Mouse (Mus musculus) spleen, adult 2 months (tissue): Measurements from ENCODE around the gene Smim24.

Source experiments
- CTCF ChIP-seq: fragments of 200-500 bp; IDR thresholded peaks from 2 replicates; pipeline ENCODE4 v1.5.1; 2011; ENCODE audit warnings: mild to moderate bottlenecking, inconsistent platforms; ENCODE audit not compliant: insufficient read depth, insufficient read length, insufficient replicate concordance; ENCODE audit errors: extremely low read depth
- POLR2A ChIP-seq: fragments of 200-500 bp; IDR thresholded peaks from 2 replicates; pipeline ENCODE4 v1.6.1; 2011; ENCODE audit warnings: low read depth, low read length, inconsistent platforms

- TF ChIP-seq POLR2A (no peak), CTCF (no peak)
Measured at GRCm38 (mm10) chr10:81431526-81432168, 38.8 kb downstream of the Smim24 start.
